Mouse (Mus musculus) MEL (cell line): ENCODE results near the gene Gm2174. TPM values are rescaled to one million over a fixed set of nuclear protein-coding genes. Genes with fewer than 3 reads are reported as not detected.

ENCODE experiments used
- DNase-seq: peaks from one replicate; pipeline ENCODE4 v3.0.0; 2011; ENCODE audit warnings: low read depth, low spot score
- H3K27ac ChIP-seq: 2 replicates; pipeline ENCODE4 v1.5.1; 2012; ENCODE audit warnings: low read depth, mild to moderate bottlenecking, control low read depth, low read length, moderate library complexity; ENCODE audit not compliant: control insufficient read depth
- H3K27me3 ChIP-seq, 2 experiments: fragments of 150-350 bp in 1 of 2; sonication (generic) in 1 of 2; 2 replicates each; pipeline ENCODE4 v1.6.1; 2012; ENCODE audit warnings: low read length in 2 of 2, mild to moderate bottlenecking in 2 of 2, improper control_type of control experiment in 1 of 2, moderate library complexity in 1 of 2; ENCODE audit not compliant: insufficient read depth in 2 of 2, control insufficient read depth in 1 of 2
- H3K36me3 ChIP-seq, 2 experiments: 2 replicates each; pipeline ENCODE4 v1.6.1; 2012 to 2014; ENCODE audit warnings: low read length in 2 of 2, improper control_type of control experiment in 1 of 2, inconsistent platforms in 1 of 2, mild to moderate bottlenecking in 1 of 2; ENCODE audit not compliant: insufficient read depth in 2 of 2, control insufficient read depth in 1 of 2
- H3K4me1 ChIP-seq, 2 experiments: fragments of 150-350 bp in 1 of 2; sonication (generic) in 1 of 2; 2 replicates each; pipeline ENCODE4 v1.6.1; 2012; ENCODE audit warnings: low read length in 2 of 2, improper control_type of control experiment in 1 of 2, mild to moderate bottlenecking in 1 of 2; ENCODE audit not compliant: insufficient read depth in 2 of 2, control insufficient read depth in 1 of 2
- H3K4me3 ChIP-seq, 2 experiments: fragments of 150-350 bp in 1 of 2; sonication (generic) in 1 of 2; 2 replicates each; pipeline ENCODE4 v1.5.1; 2012; ENCODE audit warnings: low read depth in 2 of 2, low read length in 2 of 2, mild to moderate bottlenecking in 2 of 2, moderate library complexity in 2 of 2, control low read depth in 1 of 2, improper control_type of control experiment in 1 of 2; ENCODE audit not compliant: control insufficient read depth in 1 of 2, insufficient read depth in 1 of 2
- H3K79me2 ChIP-seq: 2 replicates; pipeline ENCODE4 v1.6.1; 2012; ENCODE audit warnings: mild to moderate bottlenecking, low read length, moderate library complexity; ENCODE audit not compliant: control insufficient read depth, poor library complexity, insufficient read depth
- H3K9ac ChIP-seq: 2 replicates; pipeline ENCODE4 v1.6.1; 2012; ENCODE audit warnings: low read depth, mild to moderate bottlenecking, control low read depth, low read length, moderate library complexity; ENCODE audit not compliant: control insufficient read depth, poor library complexity, severe bottlenecking
- H3K9me3 ChIP-seq: fragments of 150-350 bp; sonication (generic); replicated peaks from 2 replicates; pipeline ENCODE4 v1.6.1; 2012; ENCODE audit warnings: mild to moderate bottlenecking, low read length, improper control_type of control experiment, moderate library complexity; ENCODE audit not compliant: insufficient read depth
- CHD1 ChIP-seq: IDR thresholded peaks from 2 replicates; pipeline ENCODE4 v1.6.1; 2012; ENCODE audit warnings: low read depth, mild to moderate bottlenecking, inconsistent platforms, low read length, improper control_type of control experiment
- CTCF ChIP-seq, 3 experiments: IDR thresholded peaks in 2 of 3; conservative IDR thresholded peaks in 1 of 3; 2 replicates each; pipeline ENCODE4 v1.5.1; 2011 to 2012; ENCODE audit warnings: low read length in 3 of 3, low read depth in 2 of 3, mild to moderate bottlenecking in 2 of 3, improper control_type of control experiment in 1 of 3, inconsistent platforms in 1 of 3, mixed read lengths in 1 of 3, moderate library complexity in 1 of 3; ENCODE audit not compliant: control insufficient read depth in 1 of 3, insufficient read depth in 1 of 3, poor library complexity in 1 of 3, severe bottlenecking in 1 of 3
- ETS1 ChIP-seq: IDR thresholded peaks from 2 replicates; pipeline ENCODE4 v1.6.1; 2012; ENCODE audit warnings: low read depth, mild to moderate bottlenecking, inconsistent platforms, low read length, improper control_type of control experiment, moderate library complexity
- MEF2A ChIP-seq: IDR thresholded peaks from 2 replicates; pipeline ENCODE4 v1.6.1; 2014; ENCODE audit warnings: low read depth, mild to moderate bottlenecking, inconsistent platforms, low read length, improper control_type of control experiment; ENCODE audit not compliant: poor library complexity, insufficient replicate concordance, severe bottlenecking; ENCODE audit errors: extremely low read depth
- NELFE ChIP-seq: IDR thresholded peaks from 2 replicates; pipeline ENCODE4 v1.6.1; 2011; ENCODE audit warnings: low read depth, low read length, improper control_type of control experiment
- RAD21 ChIP-seq: IDR thresholded peaks from 2 replicates; pipeline ENCODE4 v1.6.1; 2011; ENCODE audit warnings: mild to moderate bottlenecking, low read depth, low read length, improper control_type of control experiment
- SMC3 ChIP-seq: IDR thresholded peaks from 2 replicates; pipeline ENCODE4 v1.6.1; 2011; ENCODE audit warnings: low read depth, low read length, improper control_type of control experiment
- TAL1 ChIP-seq: IDR thresholded peaks from 2 replicates; pipeline ENCODE4 v1.6.1; 2012; ENCODE audit warnings: mild to moderate bottlenecking, inconsistent platforms, low read length, moderate library complexity, mixed read lengths
- ZC3H11A ChIP-seq: IDR thresholded peaks from 2 replicates; pipeline ENCODE4 v1.6.1; 2012; ENCODE audit warnings: low read depth, mild to moderate bottlenecking, inconsistent platforms, low read length, improper control_type of control experiment
- ZMIZ1 ChIP-seq: IDR thresholded peaks from 2 replicates; pipeline ENCODE4 v1.6.1; 2012; ENCODE audit warnings: low read depth, mild to moderate bottlenecking, inconsistent platforms, low read length, improper control_type of control experiment, moderate library complexity
- polyA plus RNA-seq, 2 experiments: library from polyadenylated mRNA; stranded (reverse) in 1 of 2; unstranded in 1 of 2; fragments of >175 nt in 1 of 2; fragments of >200 nt in 1 of 2; gene quantifications; 2 replicates each; pipeline versions ENCODE4 v1.2.1 to v1.2.4; 2012; ENCODE audit warnings: low replicate concordance in 2 of 2, low read depth in 1 of 2; ENCODE audit not compliant: insufficient read length in 2 of 2, insufficient read depth in 1 of 2, missing spikeins in 1 of 2
- total RNA-seq: library from RNA; depleted of rRNA; stranded (reverse); fragments of 300-350 nt; gene quantifications from 2 replicates; pipeline ENCODE4 v1.2.3, GENCODE M21; 2012; rRNA removed

The Gm2174 gene
- total and polyA plus RNA-seq, 3 experiments = 2.5 TPM; not detected in 2

DNA sequence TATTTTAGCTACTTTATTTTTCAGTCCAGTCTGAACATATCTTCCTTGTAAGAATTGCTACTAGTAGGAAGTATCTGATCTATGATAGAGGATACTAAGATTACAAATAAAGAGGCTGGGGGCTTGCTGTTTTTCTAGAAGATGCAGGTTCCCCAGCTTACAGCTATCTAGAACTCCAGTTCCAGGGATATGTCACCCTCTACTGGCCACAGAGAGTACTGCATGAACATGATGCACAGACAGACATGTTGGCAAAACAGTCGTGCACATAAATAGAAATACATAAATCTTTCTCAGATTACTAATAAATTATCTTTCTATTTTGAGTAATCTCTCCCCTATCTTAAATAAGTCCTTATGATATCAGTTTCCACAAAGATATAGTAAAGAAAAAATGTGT lies 42.0 kb downstream of the Gm2174 start:
- Histone ChIP-seq H3K36me3 (peaks cover 0 to 2% of the 10 kb centered on the region in 2 experiments; a peak in 3 of 4 replicates), H3K4me3 (no peak overlapping the region), H3K27ac (no peak overlapping the region), H3K27me3 (no peaks in the 10 kb centered on the region), H3K9ac (no peak overlapping the region), H3K9me3 (no peaks in the 10 kb centered on the region), H3K79me2 (no peaks in the 10 kb centered on the region), H3K4me1 (no peaks in the 10 kb centered on the region; a peak in 1 of 4 replicates)
- DNase-seq = peak; percentile 74
- TF ChIP-seq MEF2A = no peak
- peak; percentile 81 for TF ChIP-seq RAD21
- TF ChIP-seq ZC3H11A = peak; percentile 80
- TF ChIP-seq SMC3 = peak; percentile 82
- peak; percentile 45 to 82 (median 59) for TF ChIP-seq CTCF (IDR thresholded peaks at IDR 0.05 in 2 of 3, conservative IDR thresholded peaks at IDR 0.05 in 1 of 3; ENCODE audit: control insufficient read depth in 1 of 3, insufficient read depth in 1 of 3, low read depth in 2 of 3, low read length in 3 of 3, poor library complexity in 1 of 3, severe bottlenecking in 1 of 3)
- no peak for TF ChIP-seq TAL1
- no peak for TF ChIP-seq ZMIZ1
- no peak for TF ChIP-seq CHD1

- Histone ChIP-seq H3K79me2 (no peaks in the 10 kb centered on the region), H3K4me1 (no peaks in the 10 kb centered on the region), H3K9me3 (no peaks in the 10 kb centered on the region), H3K4me3 (no peak overlapping the region), H3K27me3 (no peaks in the 10 kb centered on the region), H3K9ac (no peak overlapping the region), H3K27ac (no peak overlapping the region), H3K36me3 (no peaks in the 10 kb centered on the region)
- no peak for DNase-seq
- TF ChIP-seq NELFE (no peak), SMC3 (no peak), TAL1 (no peak), ETS1 (no peak)
Measured at GRCm38 (mm10) chrX:56497241-56497640, 49.5 kb downstream of the Gm2174 start.

Other genes starting within 250 kb of the Gm2174 start
- gene Gm773, start 235.1 kb upstream of the Gm2174 start, total RNA-seq = not detected in 2 replicates
- not detected for gene Gm773, start 235.1 kb upstream of the Gm2174 start, polyA plus RNA-seq
- 1.5 TPM in 2 replicates for gene Zfp449, start 101.6 kb upstream of the Gm2174 start, total RNA-seq
- 1 to 10 TPM in 1 of 2 experiments, not detected in 1; 1.5 TPM for gene Zfp449, start 101.6 kb upstream of the Gm2174 start, polyA plus RNA-seq
- gene Smim10l2a, start 73.4 kb upstream of the Gm2174 start, total RNA-seq = not detected in 2 replicates
- gene Smim10l2a, start 73.4 kb upstream of the Gm2174 start, polyA plus RNA-seq = not detected
- 9.8 and 18.4 TPM in 2 replicates for gene Ints6l, start 6.9 kb downstream of the Gm2174 start, total RNA-seq
- gene Ints6l, start 6.9 kb downstream of the Gm2174 start, polyA plus RNA-seq = 100 to 1,000 TPM in 1 of 2 experiments, 10 to 100 TPM in 1; 56.1 to 124 TPM
- not detected in 2 replicates for gene Gm10477, start 76.8 kb downstream of the Gm2174 start, total RNA-seq
- gene Gm10477, start 76.8 kb downstream of the Gm2174 start, polyA plus RNA-seq = not detected
- not detected in 2 replicates for gene Gm648, start 101.6 kb downstream of the Gm2174 start, total RNA-seq
- gene Gm648, start 101.6 kb downstream of the Gm2174 start, polyA plus RNA-seq = under 1 TPM in 1 of 2 experiments, not detected in 1; 0.08 TPM
- gene Mmgt1, start 150.1 kb downstream of the Gm2174 start, total RNA-seq = 18.1 and 22.6 TPM in 2 replicates
- gene Mmgt1, start 150.1 kb downstream of the Gm2174 start, polyA plus RNA-seq = 10 to 100 TPM; 16.9 to 45.6 TPM
- 11.4 and 11.5 TPM in 2 replicates for gene Slc9a6, start 161.8 kb downstream of the Gm2174 start, total RNA-seq
- gene Slc9a6, start 161.8 kb downstream of the Gm2174 start, polyA plus RNA-seq = 10 to 100 TPM in 1 of 2 experiments, not detected in 1; 12.6 TPM